Mouse (Mus musculus) retina, adult 2 months (tissue): ENCODE measurements at regions not wholly inside any gene's neighbourhood (a gene's known extent, or its start where the extent isn't known, plus 50 kb on each side); places are given as distances from the start of the nearest gene placed in this dataset.

Experiments
- DNase-seq: peaks from one replicate; pipeline ENCODE4 v3.0.0-alpha.2; 2012; ENCODE audit warnings: low read depth, low spot score

DNA sequence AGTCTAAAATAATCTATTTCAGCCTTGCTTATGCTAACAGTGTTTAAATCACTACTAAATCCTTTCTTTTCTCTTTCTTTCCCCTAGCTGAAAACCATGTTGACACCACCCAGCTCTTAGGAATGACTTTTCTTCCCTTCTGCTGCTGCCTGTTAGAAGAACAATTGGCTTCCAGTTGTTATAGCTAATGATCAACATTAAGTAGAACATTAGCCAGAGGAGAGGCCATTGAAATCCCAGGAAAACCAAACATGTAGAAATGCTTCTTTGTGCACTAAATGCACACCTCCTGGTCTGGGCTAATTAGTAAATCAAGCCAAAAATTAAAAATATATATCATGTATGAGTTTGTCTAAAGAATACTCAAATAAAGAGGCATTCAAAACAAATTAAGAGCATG is 703.0 kb upstream of the Arpp21 start:
- no peak for DNase-seq

DNA sequence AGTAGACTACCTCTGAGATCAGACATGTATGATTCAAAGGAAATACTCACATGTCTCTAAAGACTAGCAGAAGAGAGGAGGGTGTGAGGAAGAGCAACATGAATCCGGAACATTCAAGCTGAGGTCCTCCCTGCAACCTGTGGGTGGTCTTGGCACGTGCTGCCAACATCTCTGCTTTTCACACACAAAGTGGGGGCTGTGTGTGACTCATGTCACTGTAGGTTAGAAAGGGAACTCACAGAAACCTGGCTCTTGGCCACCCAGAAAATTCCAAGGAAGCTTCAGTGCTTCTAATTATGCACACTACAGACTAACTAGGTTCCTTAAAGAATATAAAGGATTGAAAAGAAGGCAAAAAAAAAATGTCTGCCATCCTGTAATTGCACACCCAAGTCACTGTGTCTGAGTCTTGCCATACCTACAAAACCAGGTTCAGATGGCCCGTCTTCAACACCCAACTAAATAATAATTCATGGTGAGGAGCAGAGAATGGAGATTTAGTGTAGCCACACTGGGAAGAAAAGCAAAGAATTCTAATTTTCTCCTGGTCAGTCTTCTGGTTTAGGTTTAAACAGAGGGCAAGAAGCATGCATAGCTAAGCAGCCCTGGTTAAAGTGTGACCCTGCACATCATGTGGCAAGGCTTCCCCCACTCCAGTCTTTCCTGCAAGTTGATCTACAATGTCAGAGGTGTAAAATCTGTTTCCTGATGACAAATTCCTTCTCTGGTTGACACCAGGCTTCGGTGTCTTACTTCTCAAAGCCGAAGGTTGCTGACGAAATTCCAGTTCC is 673.8 kb upstream of the Arpp21 start:
- no peak for DNase-seq

DNA sequence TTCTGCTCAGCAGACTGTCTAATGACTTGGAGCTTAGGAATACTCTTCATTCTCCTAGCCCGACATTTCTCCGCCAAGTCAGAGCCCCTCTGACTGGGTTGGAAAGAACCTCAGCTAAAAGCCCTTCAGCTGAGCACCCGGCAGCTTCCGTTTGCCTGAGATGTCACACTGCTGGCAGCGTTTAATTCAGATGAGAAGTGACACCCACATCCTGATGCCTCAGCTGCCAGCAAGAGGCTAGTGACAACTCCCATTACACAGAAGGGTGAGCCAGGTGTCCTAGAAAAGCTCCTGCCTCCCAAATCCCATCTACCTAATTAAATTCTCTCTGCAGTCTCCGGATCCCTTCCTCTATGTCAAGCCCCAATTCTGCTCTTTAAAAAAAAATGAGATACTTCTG is 670.2 kb upstream of the Arpp21 start:
- DNase-seq: no peak

DNA sequence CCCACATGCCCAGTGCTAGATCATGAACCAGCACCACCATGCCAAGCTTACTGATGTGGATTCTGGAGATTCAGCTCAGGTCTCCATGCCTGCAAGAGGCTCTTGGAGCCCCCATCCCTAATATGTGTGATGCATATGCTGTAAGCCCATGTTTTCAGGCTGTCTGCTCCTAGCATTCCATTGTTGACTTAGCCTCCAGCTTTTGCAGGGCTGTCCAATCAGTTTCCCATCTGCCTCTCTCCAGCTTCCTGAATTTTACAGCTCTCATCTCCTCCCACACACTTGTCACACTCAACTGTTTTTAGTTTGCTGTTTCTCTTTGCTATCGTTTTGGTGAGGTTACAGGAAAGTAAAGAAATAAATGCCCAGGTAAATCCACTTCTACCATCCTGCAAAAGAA is 629.2 kb upstream of the Arpp21 start:
- DNase-seq: no peak

DNA sequence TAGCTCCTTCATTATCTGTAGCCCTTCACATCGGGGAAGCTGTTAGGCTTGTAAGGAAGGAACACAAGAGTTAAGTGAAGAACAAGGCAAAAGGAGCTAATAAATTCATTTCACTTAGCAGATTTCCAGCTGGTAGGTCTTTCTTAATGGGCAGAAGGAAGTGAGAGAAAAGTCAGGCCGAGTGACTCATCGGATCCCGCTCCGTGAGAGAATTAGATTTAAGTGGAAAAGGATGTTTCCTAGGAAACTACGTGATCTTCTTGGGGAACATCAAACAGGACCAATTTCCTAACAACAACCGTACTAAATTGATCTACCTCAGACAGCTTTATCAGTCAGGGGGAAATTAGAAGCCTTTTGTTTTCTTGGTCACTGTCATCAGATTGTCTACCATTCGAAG is 625.4 kb upstream of the Arpp21 start:
- no peak for DNase-seq

DNA sequence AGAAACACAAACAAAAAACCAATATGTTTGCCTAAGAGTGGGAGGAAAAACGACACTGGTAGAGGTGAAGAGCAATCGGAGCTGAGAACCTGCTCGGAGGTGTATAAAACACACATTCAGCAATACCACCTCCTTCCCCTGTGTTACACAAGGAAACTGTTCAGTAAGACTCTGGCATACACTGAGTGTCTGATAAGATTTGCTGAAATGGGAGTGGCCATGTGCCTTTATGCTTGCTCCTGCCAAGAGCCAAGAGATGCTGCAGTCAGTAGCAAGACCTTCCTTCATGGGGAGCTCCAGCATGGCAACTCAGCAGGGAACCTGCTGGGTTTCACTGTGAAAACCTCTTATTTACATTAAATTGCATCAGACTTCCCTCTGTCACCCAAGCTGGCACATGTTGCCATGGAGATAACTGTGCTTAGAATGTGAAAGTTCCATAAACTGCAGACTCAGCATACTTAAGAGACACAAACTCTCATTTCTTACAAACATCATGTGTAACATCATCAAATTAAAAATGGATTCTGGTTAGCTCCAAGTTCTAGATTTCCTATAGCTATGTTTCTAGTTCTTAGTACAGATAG is 624.7 kb upstream of the Arpp21 start:
- no peak for DNase-seq

DNA sequence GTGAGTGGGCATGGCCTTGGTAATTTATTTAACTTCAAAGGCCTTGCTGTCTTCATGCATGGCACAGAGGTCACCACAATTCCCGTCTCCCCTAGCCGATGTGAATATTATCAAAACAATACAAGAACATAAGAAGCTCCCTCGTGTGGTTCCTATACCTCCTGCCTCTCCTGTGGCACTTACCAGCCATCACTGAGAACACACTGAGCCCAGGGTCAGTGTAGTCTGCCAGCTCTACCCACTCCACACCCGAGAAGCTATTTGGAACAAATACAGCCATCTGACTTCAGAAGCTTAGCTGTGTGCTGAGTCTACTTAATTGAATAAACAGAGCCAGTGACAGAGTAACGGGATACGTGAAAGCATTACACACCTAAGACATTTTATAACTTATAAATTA is 605.7 kb upstream of the Arpp21 start:
- no peak for DNase-seq

DNA sequence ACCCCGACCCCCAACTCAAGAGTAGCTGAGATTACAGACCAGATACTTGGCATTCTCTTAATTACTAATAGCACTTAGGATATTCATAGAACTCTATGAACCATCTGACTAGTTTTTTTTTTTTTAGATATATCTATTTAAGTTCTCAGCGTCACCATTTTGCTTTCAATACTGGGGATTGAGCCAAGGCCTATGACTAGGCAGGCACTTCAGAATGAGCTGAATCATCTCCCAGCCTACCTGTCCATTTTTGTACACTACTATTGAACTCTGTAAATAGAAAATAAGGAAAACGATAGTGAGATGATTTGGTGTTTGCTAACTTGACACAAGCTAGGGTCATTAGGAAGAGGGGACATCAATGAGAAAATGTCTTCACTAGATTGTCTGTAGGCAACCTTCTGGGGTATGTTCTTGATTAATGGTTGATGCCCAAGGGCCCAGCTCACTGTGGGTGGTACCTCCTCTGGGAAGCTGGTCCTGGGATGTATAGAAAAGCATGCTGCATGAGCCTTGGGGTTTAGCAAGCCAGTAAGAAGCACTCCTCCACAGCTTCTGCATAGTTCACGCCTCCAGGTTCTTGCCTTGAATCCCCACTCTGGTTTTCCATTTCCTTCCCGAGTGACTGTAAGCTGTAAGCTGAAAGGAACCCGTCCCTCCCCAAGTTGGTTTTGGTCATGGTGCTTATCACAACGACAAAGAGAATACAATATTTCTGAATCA is 603.5 kb upstream of the Arpp21 start:
- DNase-seq: no peak

DNA sequence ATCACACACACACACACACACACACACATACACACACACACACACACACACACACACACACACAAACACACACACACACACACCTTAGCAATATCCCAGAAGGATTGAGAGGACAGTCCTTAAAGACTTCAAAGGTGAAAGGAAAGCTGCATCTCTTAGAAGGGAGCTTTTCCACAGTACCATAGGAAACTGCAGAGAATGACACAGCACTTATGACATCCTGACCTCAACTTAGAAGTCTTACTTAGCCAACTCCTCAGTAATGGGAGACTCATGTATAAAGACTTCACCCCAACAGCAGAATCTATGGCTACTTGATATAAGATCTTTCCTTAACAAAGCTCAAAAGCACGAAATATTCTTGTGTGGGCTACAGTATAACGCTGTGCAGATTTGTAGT is 601.8 kb upstream of the Arpp21 start:
- no peak for DNase-seq

DNA sequence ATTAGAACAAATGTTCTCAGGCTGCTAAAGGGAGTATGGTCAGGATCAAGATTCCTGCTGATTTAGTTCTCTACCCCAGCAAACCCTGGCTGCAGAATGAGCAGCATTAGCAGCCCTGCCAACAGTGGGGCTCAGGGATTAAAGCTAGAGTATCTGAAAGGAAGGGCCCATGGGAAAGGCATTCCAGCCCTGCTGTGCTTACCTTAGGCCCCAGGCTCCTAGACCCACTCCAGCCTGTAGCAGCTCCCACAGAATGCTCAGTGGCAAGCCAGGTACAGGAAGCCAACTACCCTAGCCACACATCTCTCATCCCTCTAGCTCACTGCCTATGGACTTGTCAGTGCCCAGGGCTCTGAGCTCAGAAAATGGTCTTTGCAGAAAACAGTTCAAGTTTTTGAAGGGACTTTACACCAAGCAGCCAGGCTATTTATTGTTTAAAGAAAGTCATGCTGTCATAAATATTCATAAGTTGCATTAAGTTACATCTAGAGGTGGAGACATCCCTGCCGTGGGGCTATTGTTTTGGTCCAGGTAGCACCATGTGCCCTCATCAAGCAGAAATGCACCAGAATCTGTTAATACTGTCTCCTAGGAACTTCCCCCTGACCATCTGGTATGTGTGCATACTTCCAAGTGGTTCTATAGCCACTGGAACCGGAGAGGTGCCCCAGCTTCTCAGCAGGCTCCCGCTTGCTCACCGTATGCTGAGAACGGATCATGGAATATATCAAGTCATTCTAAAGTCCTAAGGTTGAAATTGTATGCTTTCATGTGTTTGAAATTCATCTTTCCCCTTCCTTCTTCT is 598.9 kb upstream of the Arpp21 start:
- DNase-seq: no peak

DNA sequence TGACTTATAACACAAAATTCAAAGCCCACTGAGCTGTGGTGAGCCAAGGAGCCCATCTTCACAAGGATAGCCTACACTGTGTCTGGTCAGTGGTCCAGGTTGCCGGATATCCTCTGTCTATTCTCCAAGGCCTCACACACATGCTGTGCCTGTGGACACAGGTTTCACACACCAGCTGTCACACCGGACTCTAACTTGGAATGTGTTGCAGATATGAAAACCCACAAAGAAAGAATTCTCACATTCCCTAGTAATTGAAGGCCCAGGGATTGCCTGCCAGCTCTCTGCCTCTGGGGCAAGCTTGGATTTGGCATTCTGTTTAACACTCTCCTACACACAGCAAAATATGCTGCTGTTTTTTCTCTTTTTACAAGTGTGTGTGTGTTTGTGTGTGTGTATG is 595.4 kb upstream of the Arpp21 start:
- no peak for DNase-seq

DNA sequence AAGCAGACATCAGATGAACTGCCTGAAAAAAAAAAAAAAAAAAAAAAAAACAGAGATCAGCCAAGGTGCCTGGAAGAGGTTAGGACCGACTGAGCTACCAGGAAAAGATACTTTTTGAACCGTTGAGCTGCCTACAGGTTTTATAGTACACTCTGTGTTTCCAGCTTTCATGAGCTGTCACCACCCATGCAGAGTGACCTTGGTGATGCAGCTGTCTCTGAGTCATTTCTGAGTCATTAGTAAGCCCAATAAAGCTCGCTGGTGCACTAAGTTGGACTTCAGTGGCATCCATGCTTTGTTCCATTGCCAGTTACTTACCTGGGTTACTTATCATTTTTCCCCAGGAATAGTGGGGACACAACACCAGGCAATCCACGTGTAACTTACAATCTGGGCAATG is 592.9 kb upstream of the Arpp21 start:
- DNase-seq: no peak

DNA sequence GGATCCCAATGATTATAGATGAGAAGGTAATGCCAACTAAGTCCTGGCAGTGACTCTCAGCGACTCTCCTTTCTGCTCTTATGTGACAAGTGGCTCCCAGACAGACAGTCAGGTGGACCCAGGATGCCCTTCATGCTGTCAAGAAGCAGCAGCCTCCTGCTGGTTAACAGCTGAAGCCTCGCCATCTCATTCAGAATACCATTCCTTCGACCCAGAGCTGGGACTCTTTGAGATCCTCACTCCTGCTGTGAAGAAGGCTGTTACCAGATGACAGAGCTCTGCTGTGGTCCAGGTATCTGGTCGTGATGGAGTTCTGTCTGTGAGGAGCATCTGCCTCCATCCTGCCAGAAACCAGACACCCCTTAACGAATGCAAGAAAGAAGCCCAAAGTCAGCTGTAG is 590.9 kb upstream of the Arpp21 start:
- DNase-seq: no peak

DNA sequence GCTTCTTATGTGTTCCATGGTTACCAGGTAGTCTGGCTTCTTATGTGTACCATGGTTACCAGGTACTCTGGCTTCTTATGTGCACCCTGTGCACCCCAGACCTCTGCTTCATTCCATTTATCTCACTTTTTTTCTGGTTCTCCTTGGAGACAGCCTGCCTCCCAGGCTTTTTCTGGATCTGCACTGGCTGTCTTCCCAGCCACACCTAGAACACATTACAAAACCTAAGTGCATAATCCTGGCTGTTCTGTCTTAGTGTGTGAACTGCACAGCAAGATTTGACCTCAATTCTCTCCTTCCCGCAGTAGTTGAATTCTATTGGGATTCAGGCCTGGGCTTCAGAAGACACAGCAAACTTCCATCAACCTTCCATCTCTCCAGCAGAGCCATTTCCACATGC is 586.2 kb upstream of the Arpp21 start:
- DNase-seq: no peak

DNA sequence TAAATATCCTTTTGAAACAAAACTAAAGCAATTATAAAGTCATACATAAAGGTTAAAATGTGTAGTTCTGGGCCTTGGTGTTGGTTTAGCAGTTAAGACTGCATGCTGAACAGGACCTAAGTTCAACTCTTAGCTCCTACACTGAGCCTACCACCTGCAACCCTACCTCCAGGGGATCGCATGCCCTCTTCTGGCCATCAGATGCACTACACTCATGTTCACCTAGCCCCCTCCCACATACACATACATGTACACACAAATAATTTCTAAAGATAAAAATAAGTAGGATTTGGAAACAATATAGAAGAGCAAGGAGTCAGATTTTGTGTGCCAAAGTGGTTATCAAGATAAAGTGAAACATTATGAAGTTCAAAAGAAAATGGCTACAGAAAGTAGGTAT is 576.2 kb upstream of the Arpp21 start:
- no peak for DNase-seq

DNA sequence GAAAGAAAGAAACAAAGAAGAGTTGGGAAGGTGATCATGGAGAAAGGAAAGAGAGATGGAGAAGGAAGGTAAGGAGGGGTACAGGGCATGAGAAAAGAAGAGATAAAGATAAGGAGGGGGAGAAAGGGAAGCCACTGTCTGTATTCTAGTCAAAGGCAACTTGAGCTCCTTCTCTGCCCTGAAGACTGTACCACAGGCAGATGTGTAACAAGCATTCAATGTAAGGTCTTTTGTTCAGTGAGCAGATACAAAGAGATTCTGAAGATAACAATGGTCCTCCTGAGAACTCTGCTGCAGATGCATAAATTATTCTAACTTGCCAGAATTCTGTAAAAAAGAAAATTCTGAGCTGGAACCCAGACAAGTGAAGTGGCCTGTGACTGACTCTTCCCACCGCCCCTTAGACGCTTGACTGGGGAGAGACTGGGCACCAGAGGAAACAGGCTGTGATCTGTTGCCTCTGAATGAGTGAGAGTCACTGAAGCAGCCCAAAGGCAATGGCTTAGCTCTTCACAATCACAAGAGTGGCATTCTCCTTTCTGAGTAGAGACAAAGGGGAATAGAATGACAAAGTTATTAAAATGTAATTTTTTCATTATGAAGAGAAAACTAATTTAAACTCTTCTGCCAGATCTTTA is 564.0 kb upstream of the Arpp21 start:
- no peak for DNase-seq

DNA sequence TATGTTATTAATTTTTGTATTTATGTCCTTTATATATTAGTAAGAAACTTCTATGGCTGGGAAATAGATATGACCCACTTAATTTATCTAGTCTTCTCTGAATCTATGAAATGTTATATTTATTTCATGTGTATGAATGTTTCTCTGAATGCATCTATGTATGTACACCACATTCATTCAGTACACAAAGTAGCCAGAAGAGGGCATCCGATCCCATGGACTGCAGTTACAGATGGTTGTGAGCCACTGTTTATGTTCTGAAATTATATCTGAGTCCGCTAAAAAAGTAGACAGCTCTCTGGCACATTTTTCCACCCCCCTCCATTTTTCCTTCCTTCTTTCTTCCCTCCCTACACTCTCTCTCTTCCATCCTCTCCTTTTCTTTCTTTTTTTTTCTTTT is 557.8 kb upstream of the Arpp21 start:
- no peak for DNase-seq

DNA sequence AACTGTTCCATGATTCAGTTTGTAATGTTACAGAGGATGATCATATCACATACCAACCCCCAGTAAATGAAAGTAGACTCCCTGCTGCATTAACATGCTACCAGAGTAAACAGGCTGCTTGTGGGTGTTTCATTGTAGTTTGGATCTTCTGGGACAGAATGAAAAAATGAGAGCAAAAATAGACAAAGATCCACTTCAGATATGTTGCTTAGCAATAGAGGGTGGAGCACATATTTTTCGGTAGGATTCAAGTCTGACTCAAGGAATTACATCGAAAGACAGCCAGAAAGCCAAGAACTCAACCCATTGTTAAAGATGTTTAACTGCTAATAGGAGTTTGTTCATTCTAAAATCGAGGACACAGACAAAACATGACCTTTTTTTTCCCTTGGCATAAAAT is 536.2 kb upstream of the Arpp21 start:
- DNase-seq: no peak

DNA sequence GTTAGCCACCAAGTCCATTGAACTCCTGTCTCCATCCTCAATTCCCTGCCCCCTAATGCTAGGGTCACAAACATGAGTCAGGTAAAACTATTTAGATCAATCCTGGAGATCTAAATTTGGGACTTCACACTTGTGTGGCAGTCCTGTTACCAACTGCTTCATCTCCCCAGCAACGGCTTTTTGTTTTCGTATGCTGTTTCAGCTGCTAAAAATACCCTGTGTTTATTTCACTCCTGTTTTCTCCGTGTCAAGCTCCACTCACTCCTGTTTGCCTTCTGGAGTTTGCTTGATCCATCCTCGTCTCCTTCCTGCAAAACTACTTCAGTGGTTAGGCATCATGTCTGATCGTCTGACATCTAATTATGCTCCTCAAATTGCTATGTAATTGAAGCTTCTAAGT is 508.9 kb upstream of the Arpp21 start:
- no peak for DNase-seq

DNA sequence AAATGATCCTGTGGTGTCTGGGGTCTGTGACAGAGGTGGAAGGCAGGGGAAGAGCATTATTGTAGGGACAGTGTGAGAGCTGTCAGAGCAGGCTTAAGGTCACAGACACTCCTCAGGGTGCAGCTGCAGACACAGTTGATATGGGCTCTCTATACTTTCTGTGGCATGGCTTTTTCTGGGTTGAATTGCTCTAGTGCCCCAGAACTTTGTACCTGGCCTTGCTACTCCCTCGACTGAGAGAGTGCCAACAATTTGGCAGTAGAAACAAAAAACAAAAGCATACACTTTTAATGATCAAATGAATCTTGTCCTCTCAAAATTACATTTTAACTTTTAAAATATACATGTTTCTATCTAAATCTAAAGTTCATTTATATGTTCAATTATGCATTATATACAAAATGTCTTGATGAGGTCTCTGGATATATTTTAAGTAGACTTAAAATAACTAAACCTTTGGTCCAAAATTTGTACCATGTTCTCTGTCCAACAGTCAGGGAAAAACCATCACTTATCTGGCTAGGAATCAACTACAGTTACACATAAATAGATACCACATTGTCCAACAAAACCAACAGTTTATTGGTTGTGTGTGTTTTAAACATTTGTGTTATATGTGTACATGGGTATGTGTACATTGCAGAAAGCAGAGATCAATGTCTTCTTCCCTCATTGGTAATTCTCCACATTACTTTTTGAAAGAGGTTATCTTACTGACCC is 508.3 kb upstream of the Arpp21 start:
- DNase-seq: no peak

DNA sequence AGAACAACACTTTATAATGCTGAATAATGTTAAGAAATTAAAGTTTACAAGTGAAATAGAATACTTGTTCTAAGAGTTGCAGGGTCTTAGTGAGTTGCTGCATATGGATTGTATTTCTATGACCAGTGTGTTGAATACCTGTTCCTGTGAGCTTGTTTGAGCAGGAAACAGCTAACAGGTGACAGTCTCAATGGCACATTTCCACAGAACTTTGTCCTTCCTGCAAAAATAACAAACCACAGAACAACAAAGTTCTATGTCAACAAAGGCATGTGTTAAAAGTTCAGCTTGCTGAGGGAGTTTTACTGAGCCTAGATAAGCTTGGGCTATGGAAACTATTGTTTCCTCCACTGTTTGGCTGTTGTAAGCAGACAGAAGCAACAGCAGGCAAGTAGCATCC is 500.0 kb upstream of the Arpp21 start:
- no peak for DNase-seq
